Mouse (Mus musculus): Measurements from ENCODE around the gene Eif3a. TPM values are rescaled to one million over a fixed set of nuclear protein-coding genes. Genes with fewer than 3 reads are reported as not detected.

Eif3a gene
- polyA plus RNA-seq (2021; fragmentation: Nextera tagmentation) = 30.2 and 34.1 TPM in 2 replicates
- long read RNA-seq, experiment 1, full-length matches to known transcripts = 30 of 166 reads
- long read RNA-seq, experiment 1, partial matches to known transcripts = 128 of 166 reads
- long read RNA-seq, experiment 1, other reads (novel, unspliced or antisense) = 8 of 166 reads
- long read RNA-seq, experiment 2, full-length matches to known transcripts = 1 of 132 reads
- long read RNA-seq, experiment 2, partial matches to known transcripts = 108 of 132 reads
- long read RNA-seq, experiment 2, other reads (novel, unspliced or antisense) = 23 of 132 reads

DNA sequence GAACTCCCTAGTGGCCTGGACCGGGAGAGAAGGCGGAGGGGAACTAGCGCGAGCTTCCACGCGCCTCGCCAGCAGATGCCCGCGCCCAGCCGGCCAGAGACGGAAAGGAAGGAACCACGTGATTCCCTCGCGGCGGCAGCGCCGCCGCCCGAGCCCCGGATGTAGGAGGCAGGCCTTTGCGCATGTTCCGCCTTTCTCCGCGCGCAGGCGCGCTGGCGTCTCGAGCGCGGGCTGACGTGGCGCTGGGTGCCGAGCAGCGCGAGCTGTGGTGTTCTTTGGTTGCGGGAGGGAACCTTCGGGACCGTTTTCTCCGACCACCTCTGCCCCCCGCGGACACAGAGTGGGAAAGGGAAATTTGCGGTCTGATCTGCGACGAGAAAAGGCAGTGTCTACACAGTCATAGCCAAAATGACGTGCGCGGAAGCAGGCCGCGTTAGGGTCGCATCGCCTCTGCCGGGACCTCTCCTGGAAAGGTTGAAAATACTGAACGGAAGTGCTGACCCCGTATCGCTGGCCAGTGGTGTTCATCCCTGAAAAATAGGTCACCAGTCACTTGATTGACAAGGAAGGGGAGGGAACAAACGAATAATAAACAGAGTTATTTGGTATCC is at the start of gene Eif3a:
Eif3a (minus strand) TSS at position 108 of the 611 bp plus-strand sequence.

DNA sequence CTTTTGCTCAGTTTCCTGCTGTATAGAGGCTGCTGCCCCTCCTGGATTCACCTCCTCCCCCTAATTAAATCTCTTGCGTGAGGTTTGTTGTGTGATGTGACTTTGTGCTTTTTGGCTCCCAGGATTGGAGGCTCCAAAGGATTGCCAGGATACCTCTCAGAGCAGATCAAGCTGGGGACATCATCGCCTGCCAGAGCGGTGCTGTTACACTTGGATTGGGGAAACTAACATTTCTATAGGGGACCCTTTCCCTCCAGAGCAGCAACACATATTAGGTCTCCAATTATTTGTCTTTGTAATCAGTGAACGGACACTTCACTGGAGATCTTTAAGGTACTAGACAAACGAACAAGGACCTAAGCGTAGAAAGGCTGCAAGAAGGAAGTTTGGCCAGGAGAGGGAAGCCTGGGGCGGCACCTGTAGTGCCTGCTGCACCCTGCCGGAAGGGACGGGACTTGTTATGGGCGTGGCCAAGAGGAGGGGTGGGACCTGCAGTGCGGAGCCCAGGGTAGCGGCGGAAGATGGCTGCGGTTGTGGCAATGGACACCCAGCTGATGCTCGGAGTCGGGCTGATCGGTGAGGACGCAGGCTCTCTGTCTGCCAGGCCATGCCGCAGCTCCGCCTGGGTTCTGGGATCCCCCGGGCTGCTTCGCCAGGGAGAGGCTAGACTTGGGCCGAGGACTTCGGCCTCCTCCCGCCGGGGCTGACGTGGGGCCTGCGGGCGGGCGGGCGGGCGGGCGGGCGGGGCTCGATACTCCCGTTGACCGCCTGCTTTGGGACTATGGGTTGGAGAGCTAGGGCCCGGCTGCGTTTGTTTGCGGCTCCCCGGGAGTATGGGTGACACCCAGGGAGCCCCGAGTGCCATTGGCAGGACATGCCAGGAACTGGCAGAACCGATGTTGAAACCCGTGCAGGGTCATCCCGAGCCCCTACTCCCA is 20.9 kb upstream of the Eif3a start, which contains the start of gene Fam45a:
Fam45a (plus strand) TSS at position 488 of the 938 bp plus-strand sequence.

GRCm38 (mm10) chr19:60755438-60756191 is 34.8 kb downstream of the Eif3a start, which contains the start of gene Nanos1:
TSS of gene Nanos1 (plus strand) at chr19:60755987.

Other genes starting within 250 kb of the Eif3a start
- gene Cacul1, start 209.6 kb downstream of the Eif3a start, polyA plus RNA-seq (2021; fragmentation: Nextera tagmentation) = 17.6 and 18.4 TPM in 2 replicates
- gene Nanos1, start 34.7 kb downstream of the Eif3a start, polyA plus RNA-seq (2021; fragmentation: Nextera tagmentation) = 5.5 and 14.3 TPM in 2 replicates
- 36.7 and 52.5 TPM in 2 replicates for gene Fam45a, start 20.9 kb upstream of the Eif3a start, polyA plus RNA-seq (2021; fragmentation: Nextera tagmentation)
- gene Sfxn4, start 70.8 kb upstream of the Eif3a start, polyA plus RNA-seq (2021; fragmentation: Nextera tagmentation) = 12.3 and 12.5 TPM in 2 replicates
- 121 and 134 TPM in 2 replicates for gene Prdx3, start 83.9 kb upstream of the Eif3a start, polyA plus RNA-seq (2021; fragmentation: Nextera tagmentation)
- 1.1 and 1.3 TPM in 2 replicates for gene Grk5, start 99.1 kb upstream of the Eif3a start, polyA plus RNA-seq (2021; fragmentation: Nextera tagmentation)